Mouse (Mus musculus): Measurements from ENCODE around the gene Micall2. TPM values are rescaled to one million over a fixed set of nuclear protein-coding genes. Genes with fewer than 3 reads are reported as not detected.

Micall2 gene
- polyA plus RNA-seq (2014; fragmentation: Nextera tagmentation; extraction: Ambion mirVana), result 4.5 and 6.5 TPM in 2 replicates

DNA sequence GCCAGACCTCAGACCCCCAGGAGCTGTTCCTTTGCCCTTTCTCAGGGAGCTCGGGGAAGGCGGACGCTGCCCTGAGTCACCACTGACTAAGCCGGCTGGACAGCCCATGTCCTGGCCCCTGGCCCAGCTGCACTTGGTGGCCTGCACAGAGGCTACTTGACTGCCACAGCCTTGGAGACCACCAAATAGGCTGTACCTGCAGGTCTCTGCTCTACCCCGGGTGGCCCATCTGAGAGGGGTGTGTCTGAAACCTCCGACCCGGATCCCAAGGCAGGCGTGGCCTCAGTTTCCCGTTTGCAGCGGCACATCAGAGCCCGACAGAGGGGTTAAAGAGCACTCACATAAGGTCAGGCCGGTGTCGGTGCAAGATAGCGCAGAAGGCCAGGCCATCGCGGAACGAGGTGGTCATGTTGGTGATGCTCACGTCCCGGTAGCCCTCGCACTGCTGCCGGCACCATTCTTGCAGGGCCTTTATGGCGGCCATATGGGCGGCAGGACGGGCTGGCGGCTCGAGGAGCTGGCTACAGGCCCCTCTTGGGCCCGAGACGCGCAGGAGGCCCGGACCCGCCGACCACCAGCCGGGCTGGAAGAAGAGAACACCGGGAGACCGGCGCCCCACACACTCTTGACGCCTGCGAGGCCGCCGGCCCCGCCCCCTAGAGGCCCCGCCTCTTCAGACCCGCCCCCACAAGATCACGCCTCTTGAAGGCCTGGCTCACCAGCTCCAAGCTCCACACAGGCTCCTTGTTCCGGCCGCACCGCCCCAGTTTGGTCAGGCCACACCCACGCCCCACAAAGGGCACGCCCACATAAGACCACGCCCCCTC is at the start of gene Micall2:
Micall2 (minus strand) TSS at position 660 of the 827 bp plus-strand sequence.
- 6% methylated on average over 48 of the region's 50 CpGs for WGBS
- Histone ChIP-seq H3K4me1 (replicated peaks; ENCODE audit: control insufficient read depth, insufficient read depth, low read length) (peaks cover 28% of the 10 kb centered on the region), H3K9ac (ENCODE audit: low read length) (peak within 1 kb of the TSS; percentile 12; the same call in 1 of the 2 replicates)

DNA sequence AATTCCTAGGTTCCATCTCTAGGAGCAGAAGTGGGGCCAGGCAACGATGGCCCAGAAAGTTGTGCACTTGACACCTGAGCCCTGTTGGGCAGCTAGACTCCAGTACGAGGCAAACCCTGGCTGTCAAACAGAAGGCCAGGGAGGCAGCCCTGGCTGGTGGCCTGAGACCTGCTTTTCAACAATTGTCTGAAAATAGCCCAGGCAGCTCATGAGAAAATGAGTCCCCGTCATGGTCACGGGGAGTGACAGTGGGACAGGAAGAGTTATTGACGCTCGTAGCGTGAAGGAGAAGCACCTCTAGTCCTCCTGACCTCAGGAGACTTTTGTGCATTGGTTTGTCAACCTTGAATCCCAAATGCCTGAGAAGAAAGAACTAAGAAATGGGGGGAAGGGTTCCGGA is 45.3 kb upstream of the Micall2 start:
- Histone ChIP-seq H3K4me1 (replicated peaks; ENCODE audit: control insufficient read depth, insufficient read depth, low read length) (no peaks in the 10 kb centered on the region), H3K27me3 (replicated peaks; ENCODE audit: control insufficient read depth, insufficient read depth, low read length) (no peaks in the 10 kb centered on the region), H3K4me2 (ENCODE audit: low read length) (no peak overlapping the region), H3K9ac (ENCODE audit: low read length) (no peak overlapping the region), H3K9me3 (ENCODE audit: control insufficient read depth, low read length) (no peaks in the 10 kb centered on the region), H3K36me3 (ENCODE audit: control insufficient read depth, insufficient read depth, low read length) (no peaks in the 10 kb centered on the region), H3K27ac (ENCODE audit: low read depth) (no peak overlapping the region), H3K4me3 (ENCODE audit: low read depth, low read length) (no peak overlapping the region)
- 81% methylated on average over 8 of the region's 8 CpGs for WGBS
- ATAC-seq (replicated peaks; ENCODE audit: low FRiP score, low TSS enrichment, low read depth) (no peak), DNase-seq (ENCODE audit: low spot score) (no peak)

More for the DNA sequence above, at the start of gene Micall2:
- H3K9me3 ChIP-seq (ENCODE audit: control insufficient read depth, low read length), result no peaks in the 10 kb centered on the region
- DNase-seq (ENCODE audit: low spot score) (peak; percentile 95), ATAC-seq (replicated peaks; ENCODE audit: low FRiP score, low TSS enrichment, low read depth) (peak; percentile 95)
- H3K4me3 ChIP-seq (ENCODE audit: low read depth, low read length), result peak within 1 kb of the TSS; percentile 40
- no peaks in the 10 kb centered on the region for H3K27me3 ChIP-seq (replicated peaks; ENCODE audit: control insufficient read depth, insufficient read depth, low read length)
- H3K27ac ChIP-seq (ENCODE audit: low read depth), result peak within 1 kb of the TSS; percentile 18; the same call in 1 of the 2 replicates
- no peaks in the 10 kb centered on the region for H3K36me3 ChIP-seq (ENCODE audit: control insufficient read depth, insufficient read depth, low read length)
- H3K4me2 ChIP-seq (ENCODE audit: low read length), result peak within 1 kb of the TSS; percentile 66

GRCm38 (mm10) chr5:139776966-139777365 is 40.8 kb upstream of the Micall2 start:
- Histone ChIP-seq H3K27me3 (replicated peaks; ENCODE audit: control insufficient read depth, insufficient read depth, low read length) (no peaks in the 10 kb centered on the region), H3K4me1 (replicated peaks; ENCODE audit: control insufficient read depth, insufficient read depth, low read length) (peaks cover 8% of the 10 kb centered on the region), H3K36me3 (ENCODE audit: control insufficient read depth, insufficient read depth, low read length) (peaks cover 18% of the 10 kb centered on the region), H3K4me2 (ENCODE audit: low read length) (no peak overlapping the region), H3K9ac (ENCODE audit: low read length) (no peak overlapping the region), H3K4me3 (ENCODE audit: low read depth, low read length) (no peak overlapping the region), H3K9me3 (ENCODE audit: control insufficient read depth, low read length) (no peaks in the 10 kb centered on the region), H3K27ac (ENCODE audit: low read depth) (no peak overlapping the region)
- no peak for ATAC-seq (replicated peaks; ENCODE audit: low FRiP score, low TSS enrichment, low read depth)
- no peak for DNase-seq (ENCODE audit: low spot score)
- 76% methylated on average over 5 of the region's 5 CpGs for WGBS

DNA sequence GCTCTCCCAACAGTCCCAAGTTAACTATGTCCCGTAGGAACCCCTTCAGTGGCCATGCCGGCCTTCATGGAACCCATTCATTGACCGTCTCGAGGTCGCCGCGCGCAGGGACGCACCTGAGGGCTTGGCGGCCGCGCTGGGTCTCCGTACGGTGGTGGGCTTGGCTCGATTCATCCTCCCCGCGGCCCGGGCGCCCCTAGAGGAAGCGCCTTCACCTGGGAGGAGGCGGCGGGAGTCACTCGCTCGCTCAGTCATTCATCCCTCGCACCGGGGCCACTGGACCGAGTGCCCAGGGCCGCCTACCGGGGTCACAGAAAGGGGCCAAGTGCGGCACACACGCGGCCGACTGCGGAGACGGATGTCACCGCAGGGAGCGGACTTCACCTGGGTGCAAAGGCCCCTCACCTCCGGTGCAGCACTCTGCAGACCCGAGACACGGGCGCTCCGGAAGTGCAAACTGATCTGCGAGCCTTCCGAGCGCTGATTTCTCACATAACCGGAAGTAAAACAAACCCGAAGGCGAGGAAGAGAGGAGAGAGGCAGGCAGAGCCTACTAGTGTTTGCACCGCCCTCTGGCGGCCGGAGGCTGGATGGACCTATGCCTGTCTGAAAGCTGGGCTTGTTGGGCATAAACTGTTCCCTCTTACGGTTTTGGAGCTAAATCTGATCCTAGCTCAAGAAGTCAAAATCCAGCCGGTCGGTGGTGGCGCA is 39.2 kb upstream of the Micall2 start, which contains the start of gene Ints1:
Ints1 (minus strand) TSS at position 459 of the 711 bp plus-strand sequence.
- peaks cover 8% of the 10 kb centered on the region for H3K4me1 ChIP-seq (replicated peaks; ENCODE audit: control insufficient read depth, insufficient read depth, low read length)
- no peaks in the 10 kb centered on the region for H3K27me3 ChIP-seq (replicated peaks; ENCODE audit: control insufficient read depth, insufficient read depth, low read length)
- under 1% methylated on average over 55 of the region's 55 CpGs for WGBS
- DNase-seq (ENCODE audit: low spot score), result peak; percentile 98
- peak within 1 kb of the TSS; percentile 95 for H3K4me2 ChIP-seq (ENCODE audit: low read length)
- H3K36me3 ChIP-seq (ENCODE audit: control insufficient read depth, insufficient read depth, low read length), result peaks cover 34% of the 10 kb centered on the region
- peak within 1 kb of the TSS; percentile 63 for H3K9ac ChIP-seq (ENCODE audit: low read length)
- no peak within 1 kb of the TSS for H3K27ac ChIP-seq (ENCODE audit: low read depth)
- ATAC-seq (replicated peaks; ENCODE audit: low FRiP score, low TSS enrichment, low read depth), result peak; percentile 89
- H3K4me3 ChIP-seq (ENCODE audit: low read depth, low read length), result peak within 1 kb of the TSS; percentile 66
- no peaks in the 10 kb centered on the region for H3K9me3 ChIP-seq (ENCODE audit: control insufficient read depth, low read length)

DNA sequence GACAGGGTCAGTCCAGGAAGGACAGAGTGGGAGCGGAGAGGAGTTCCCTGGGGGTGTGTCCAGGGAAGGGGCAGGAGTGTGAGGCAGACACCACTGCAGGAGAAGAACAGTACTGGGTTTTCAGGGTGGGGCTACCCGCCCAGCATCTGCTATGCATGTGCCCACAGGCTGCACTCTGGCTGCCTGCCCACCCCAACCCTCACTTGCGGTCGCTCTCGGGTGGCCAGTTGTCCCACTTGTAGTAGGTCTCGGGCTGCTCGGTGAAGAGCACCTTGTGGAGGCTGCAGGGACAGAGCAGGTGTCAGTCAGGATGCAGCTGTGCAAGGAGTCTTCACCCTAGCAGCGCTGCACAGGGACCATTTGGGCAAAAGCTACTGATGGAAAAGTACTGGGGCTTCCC is 32.1 kb upstream of the Micall2 start:
- DNase-seq (ENCODE audit: low spot score), result no peak
- Histone ChIP-seq H3K36me3 (ENCODE audit: control insufficient read depth, insufficient read depth, low read length) (peaks cover 95% of the 10 kb centered on the region), H3K9me3 (ENCODE audit: control insufficient read depth, low read length) (no peaks in the 10 kb centered on the region), H3K27me3 (replicated peaks; ENCODE audit: control insufficient read depth, insufficient read depth, low read length) (no peaks in the 10 kb centered on the region), H3K9ac (ENCODE audit: low read length) (no peak overlapping the region), H3K4me1 (replicated peaks; ENCODE audit: control insufficient read depth, insufficient read depth, low read length) (no peaks in the 10 kb centered on the region), H3K27ac (ENCODE audit: low read depth) (no peak overlapping the region), H3K4me2 (ENCODE audit: low read length) (no peak overlapping the region), H3K4me3 (ENCODE audit: low read depth, low read length) (no peak overlapping the region)
- WGBS, result 93% methylated on average over 8 of the region's 8 CpGs
- ATAC-seq (replicated peaks; ENCODE audit: low FRiP score, low TSS enrichment, low read depth), result no peak

DNA sequence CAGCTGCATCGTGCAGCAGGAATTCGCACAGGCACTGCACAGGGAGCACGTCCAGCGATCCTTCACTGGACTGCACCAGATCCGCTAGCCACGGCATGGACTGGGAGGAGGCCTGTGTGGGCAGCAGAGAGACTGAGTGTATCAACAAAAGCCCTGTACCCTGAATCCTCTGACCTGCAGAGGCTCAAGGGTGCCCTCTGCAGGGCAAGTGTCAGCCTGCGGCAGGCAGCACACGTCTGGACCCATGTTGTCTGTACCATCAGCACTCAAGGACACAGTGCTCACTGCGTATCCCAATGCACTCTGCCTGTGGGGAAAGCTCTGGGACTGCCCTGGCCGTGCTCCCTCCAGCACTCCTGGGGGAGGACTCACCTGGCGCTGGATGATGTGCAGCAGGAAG is 28.2 kb upstream of the Micall2 start:
- DNase-seq (ENCODE audit: low spot score) (no peak), ATAC-seq (replicated peaks; ENCODE audit: low FRiP score, low TSS enrichment, low read depth) (no peak)
- H3K9me3 ChIP-seq (ENCODE audit: control insufficient read depth, low read length), result no peaks in the 10 kb centered on the region
- no peak overlapping the region for H3K27ac ChIP-seq (ENCODE audit: low read depth)
- H3K4me3 ChIP-seq (ENCODE audit: low read depth, low read length), result no peak overlapping the region
- WGBS, result 69% methylated on average over 11 of the region's 11 CpGs
- peaks cover 96% of the 10 kb centered on the region for H3K36me3 ChIP-seq (ENCODE audit: control insufficient read depth, insufficient read depth, low read length)
- no peaks in the 10 kb centered on the region for H3K4me1 ChIP-seq (replicated peaks; ENCODE audit: control insufficient read depth, insufficient read depth, low read length)
- H3K9ac ChIP-seq (ENCODE audit: low read length), result no peak overlapping the region
- no peak overlapping the region for H3K4me2 ChIP-seq (ENCODE audit: low read length)
- H3K27me3 ChIP-seq (replicated peaks; ENCODE audit: control insufficient read depth, insufficient read depth, low read length), result no peaks in the 10 kb centered on the region

GRCm38 (mm10) chr5:139758096-139758495 is 22.0 kb upstream of the Micall2 start:
- Histone ChIP-seq H3K9ac (ENCODE audit: low read length) (no peak overlapping the region), H3K4me3 (ENCODE audit: low read depth, low read length) (no peak overlapping the region), H3K9me3 (ENCODE audit: control insufficient read depth, low read length) (no peaks in the 10 kb centered on the region), H3K27ac (ENCODE audit: low read depth) (no peak overlapping the region), H3K4me2 (ENCODE audit: low read length) (no peak overlapping the region), H3K27me3 (replicated peaks; ENCODE audit: control insufficient read depth, insufficient read depth, low read length) (no peaks in the 10 kb centered on the region), H3K4me1 (replicated peaks; ENCODE audit: control insufficient read depth, insufficient read depth, low read length) (no peaks in the 10 kb centered on the region), H3K36me3 (ENCODE audit: control insufficient read depth, insufficient read depth, low read length) (peaks cover 94% of the 10 kb centered on the region)
- DNase-seq (ENCODE audit: low spot score), result no peak
- 89% methylated on average over 16 of the region's 16 CpGs for WGBS
- ATAC-seq (replicated peaks; ENCODE audit: low FRiP score, low TSS enrichment, low read depth), result no peak

DNA sequence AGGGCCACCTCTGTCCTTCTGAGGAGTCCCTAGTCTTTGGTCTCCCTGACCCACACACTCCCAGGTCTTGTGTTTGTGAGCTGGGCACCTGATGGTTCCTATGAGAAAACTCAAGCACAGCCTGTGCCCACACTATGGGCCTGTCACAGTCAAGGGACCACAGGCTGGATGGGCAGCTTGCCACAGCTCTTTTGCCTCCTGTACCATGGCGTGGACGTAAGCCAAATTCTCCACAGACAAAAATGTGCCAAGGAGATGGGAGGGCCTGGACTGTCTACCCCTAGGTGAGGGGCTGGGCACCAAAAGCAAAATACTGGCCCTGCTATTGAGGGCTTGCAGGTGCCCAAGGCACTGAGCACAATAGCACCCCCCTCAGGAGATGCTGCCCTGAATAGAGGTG is 20.4 kb upstream of the Micall2 start:
- 97% methylated on average over 2 of the region's 2 CpGs for WGBS
- H3K27me3 ChIP-seq (replicated peaks; ENCODE audit: control insufficient read depth, insufficient read depth, low read length), result no peaks in the 10 kb centered on the region
- H3K27ac ChIP-seq (ENCODE audit: low read depth), result no peak overlapping the region
- H3K4me1 ChIP-seq (replicated peaks; ENCODE audit: control insufficient read depth, insufficient read depth, low read length), result no peaks in the 10 kb centered on the region
- no peak overlapping the region for H3K4me3 ChIP-seq (ENCODE audit: low read depth, low read length)
- DNase-seq (ENCODE audit: low spot score) (no peak), ATAC-seq (replicated peaks; ENCODE audit: low FRiP score, low TSS enrichment, low read depth) (no peak)
- no peaks in the 10 kb centered on the region for H3K9me3 ChIP-seq (ENCODE audit: control insufficient read depth, low read length)
- no peak overlapping the region for H3K9ac ChIP-seq (ENCODE audit: low read length)
- no peak overlapping the region for H3K4me2 ChIP-seq (ENCODE audit: low read length)
- peaks cover 94% of the 10 kb centered on the region for H3K36me3 ChIP-seq (ENCODE audit: control insufficient read depth, insufficient read depth, low read length)

Data from intestine, embryonic 14.5 days (tissue).